Mouse (Mus musculus): ENCODE data around the gene Oser1.

DNA sequence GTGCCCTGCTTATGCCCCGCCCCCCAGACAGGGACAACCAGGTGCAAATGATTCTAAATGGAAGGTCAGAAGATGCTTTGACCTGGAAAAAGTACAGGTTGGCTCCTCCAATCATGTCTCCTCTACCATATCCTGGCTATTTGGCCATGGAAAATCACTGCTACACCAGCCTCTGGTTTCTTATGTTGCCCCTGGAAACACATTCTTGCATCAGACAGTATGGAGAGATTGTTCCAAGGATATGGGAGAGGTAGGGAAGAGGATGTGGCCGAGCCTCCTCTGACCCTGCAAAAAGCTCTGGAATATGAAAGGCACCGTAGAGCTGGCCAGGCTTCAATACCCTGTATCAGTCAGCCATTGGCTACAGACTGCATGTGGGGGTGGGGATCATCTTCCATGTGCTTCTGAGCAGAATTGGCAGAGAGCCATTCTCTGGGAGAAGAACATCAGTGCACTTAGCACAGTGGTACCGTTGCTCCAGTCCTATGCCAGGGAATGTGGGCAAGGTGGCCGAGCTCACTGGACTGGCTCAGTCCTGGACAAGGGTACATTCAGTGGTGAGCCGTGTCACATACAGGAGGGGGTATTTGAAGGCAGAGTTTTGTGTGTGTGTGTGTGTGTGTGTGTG lies 26.3 kb upstream of the Oser1 start:
- TF ChIP-seq CTCF (IDR thresholded peaks at IDR 0.05; ENCODE audit: low read depth) (no peak), EP300 (IDR thresholded peaks at IDR 0.05; ENCODE audit: low read depth) (no peak)

All from liver, embryonic 14.5 days (tissue).